Mouse (Mus musculus) G1E (cell line): Measurements from ENCODE around the gene Rprd1b.

Experiments
- CTCF ChIP-seq: IDR thresholded peaks from 2 replicates; pipeline ENCODE4 v1.5.1; 2012; ENCODE audit warnings: low read depth, low read length, inconsistent platforms, mixed read lengths
- GATA1 ChIP-seq: IDR thresholded peaks from 2 replicates; pipeline ENCODE4 v1.6.1; 2012; ENCODE audit warnings: borderline replicate concordance, low read length, inconsistent platforms, mixed read lengths
- POLR2AphosphoS5 ChIP-seq: IDR thresholded peaks from 2 replicates; pipeline ENCODE4 v1.6.1; 2012; ENCODE audit warnings: low read depth, low read length, inconsistent platforms; ENCODE audit not compliant: insufficient replicate concordance
- TAL1 ChIP-seq: conservative IDR thresholded peaks from 2 replicates; pipeline ENCODE4 v1.6.1; 2012; ENCODE audit warnings: low read depth, low read length, inconsistent platforms, mixed read lengths

DNA sequence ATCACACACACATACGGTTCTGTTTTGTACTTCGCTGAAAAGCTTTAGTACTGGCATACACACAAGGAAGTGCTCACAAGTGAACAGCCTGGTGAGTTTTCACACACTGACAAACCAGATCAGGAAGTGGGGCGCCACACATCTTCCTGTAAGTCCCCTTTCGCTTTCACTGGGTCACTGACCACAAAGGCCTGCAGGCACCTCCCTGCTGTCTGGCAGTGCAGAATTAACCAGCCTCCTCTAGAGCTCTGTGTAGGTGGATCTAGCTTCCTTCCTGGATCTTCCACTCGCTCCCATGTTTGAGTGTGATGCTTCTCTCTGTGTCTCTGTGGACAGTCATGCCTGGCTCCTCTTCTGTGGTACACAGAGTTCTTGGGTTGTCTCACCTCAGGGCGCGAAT is 138.3 kb downstream of the Rprd1b start:
- TF ChIP-seq CTCF (no peak), TAL1 (no peak), GATA1 (no peak), POLR2AphosphoS5 (no peak)
